Mouse (Mus musculus): ENCODE results near the gene Fbxw5.
A peak's percentile ranks its signal among the peaks of the same experiment; 100 is the strongest.

The Fbxw5 gene

DNA sequence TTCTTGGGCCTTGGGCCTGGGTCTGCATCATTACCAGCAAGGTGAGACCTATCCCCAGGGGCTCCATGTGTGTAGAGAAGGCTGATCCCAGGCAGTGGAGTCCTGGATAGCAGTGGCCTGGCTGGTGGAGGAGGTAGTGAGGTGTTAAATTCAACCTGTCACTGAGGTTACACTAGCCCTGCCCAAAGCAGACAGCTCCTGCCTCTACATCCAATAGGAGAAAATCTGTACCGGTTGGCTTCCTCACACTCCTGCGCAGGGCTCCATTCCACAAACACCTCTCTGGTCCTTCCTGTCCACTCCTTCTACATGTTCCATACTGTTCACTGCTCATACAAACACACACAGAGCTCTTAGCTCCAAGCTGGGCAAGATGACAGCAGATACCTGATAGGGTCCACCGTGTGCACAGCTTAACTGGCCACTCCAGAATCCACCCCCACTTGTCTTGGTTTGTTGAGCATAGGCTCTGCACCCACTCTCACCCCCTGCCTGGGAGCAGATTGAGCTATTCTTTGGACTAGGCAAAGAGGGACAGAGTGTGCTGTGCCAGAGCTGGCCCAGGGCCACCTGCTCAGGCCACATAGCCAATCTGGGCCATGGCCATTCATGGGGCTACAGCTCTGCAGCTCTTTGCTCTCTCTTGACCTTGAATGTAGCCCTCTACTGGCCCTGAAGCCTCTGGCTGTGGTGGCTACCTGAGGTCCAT is 22.4 kb upstream of the Fbxw5 start:
- no peak for DNase-seq (ENCODE audit: low read depth, low spot score)

DNA sequence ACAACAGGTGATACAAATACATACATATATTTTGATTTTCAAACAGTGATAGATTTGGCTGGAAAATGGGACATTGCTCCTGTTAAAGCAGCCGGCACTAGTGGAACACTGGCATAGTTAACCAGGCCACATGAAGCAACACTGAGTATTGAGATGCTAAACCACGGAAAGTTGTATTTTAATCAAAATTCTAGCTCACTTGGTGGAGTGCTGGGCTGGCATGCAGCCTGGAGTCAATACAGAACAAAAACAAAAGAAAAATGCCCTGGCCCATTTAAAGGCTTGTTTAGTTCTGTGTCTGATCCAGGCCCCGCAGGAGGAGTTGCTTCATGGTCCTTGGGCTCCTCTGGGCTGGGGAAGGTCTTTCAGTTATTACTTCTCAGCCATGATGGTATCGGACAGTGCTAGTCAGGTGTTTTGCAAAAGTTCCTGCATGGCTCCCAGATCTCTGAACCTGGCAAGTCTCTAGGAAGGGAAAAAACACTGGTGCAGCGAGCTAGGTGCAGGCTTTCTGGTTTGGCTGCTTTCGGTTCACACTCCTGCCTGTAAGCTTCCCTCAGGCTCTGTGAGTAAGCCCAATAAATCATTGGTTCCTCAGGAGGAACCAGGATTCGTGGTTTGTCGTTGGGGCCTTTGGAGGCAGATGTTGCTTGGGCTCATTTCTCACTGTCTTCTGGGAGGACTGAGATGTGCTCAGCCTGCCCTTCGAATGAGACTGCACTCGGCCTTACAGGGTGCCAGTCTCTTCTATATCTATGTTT is 20.8 kb upstream of the Fbxw5 start:
- DNase-seq (ENCODE audit: low read depth, low spot score): no peak

DNA sequence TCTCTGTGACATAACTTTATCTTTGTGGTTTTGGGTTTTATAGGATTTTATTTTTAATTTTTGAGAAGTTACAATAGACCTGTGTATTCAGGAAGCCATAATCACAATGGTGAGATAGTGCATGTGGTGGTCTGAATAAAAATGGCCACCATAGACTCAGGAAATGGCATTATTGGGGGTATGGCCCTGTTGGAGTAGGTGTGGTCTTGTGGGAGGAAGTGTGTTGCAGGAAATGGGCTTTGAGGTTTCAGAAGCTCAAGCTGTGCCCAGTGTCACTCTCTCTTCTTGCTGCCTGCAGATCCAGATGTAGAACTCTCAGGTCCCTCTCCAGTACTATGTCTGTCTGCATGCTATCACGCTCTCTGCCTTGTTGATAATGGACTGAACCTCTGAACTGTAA is 20.0 kb upstream of the Fbxw5 start:
- no peak for DNase-seq (ENCODE audit: low read depth, low spot score)

DNA sequence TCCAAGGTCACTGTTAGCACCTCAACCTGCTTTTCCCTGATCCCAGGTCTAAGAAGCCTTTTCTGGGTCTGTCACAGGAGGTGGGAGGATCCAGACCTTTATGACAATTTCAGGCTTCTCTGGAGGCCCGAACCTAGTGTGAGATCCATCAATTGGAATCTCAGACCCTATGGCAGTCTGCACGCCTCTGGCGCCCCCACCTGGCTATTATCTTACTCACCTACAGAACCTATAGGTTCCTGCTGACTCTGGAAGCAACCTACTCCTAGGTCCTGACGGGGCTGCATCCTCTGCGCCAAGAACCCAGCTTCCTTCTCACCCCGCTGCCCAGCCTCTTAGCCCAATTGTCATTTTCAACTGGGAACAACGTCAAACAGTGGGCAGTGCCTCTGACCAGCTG is 17.6 kb upstream of the Fbxw5 start:
- DNase-seq (ENCODE audit: low read depth, low spot score): peak; percentile 58

DNA sequence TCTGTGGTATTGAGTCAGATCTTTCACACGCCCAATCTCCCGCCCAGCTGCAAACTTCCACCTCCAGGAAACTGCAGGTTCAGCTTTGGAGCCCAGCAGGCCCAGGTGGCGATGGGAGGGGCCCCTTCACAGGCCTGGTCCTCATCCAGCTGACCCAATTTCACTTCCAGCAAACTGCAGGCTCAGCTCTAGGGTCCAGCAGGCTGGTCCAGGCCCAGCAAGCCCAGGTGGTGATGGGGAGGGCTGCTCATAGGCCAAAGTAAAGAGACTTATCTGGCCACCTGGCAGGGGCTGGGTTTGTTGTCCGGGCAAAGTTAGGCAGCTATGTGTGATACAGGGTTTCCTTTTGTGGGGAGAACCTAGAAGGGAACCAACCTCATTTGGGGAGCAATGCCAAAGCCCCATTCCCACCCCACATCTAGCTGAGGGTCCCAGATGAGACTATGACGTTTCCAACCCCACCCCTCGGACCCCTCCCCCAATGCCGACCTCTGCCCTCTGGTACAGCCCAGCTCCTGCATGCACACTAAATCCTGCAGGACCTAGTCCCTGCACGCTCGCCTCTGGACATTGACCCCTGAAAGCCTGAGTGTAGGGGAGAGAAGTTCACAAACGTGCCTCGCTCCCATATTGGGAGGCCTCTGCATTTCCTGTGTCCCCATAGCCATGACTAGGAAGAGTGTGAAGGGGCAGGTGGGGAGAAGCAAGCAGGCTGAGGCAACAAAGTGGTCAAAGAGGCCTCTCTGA is 15.5 kb upstream of the Fbxw5 start:
- no peak for DNase-seq (ENCODE audit: low read depth, low spot score)

DNA sequence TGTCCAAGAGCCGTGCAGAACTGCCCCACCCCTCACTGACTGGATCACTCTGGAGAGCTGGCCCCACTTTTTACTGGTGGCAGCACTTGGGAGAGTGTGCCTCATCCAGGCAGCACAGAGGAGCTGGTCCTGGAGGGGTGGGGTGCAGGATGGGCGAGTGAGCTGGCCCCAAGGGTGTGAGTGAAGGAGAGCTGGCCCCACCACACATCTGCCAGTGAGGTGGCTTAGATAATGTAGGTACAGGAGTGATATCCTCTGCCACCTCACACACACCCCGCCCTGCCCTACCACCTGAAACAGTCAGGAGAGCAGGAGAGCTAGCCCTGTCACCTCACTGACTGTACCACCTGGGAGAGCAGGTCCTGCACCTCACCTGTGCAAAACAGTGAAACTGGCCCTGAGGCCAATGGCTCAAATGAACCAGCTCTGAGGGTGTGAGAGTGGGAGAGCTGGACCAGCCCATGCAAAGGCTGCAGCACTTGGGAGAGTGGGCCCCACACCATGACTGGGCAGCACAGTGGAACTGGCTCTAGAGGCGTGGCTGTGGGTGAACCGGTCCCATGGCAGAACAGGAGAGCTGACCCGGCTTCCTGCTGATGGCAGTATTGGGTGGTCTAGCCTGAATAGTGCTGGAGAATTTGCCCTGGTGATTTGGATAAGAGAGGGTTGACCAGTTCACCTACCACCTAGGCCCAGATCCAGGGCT is 12.4 kb upstream of the Fbxw5 start:
- DNase-seq (ENCODE audit: low read depth, low spot score): no peak

DNA sequence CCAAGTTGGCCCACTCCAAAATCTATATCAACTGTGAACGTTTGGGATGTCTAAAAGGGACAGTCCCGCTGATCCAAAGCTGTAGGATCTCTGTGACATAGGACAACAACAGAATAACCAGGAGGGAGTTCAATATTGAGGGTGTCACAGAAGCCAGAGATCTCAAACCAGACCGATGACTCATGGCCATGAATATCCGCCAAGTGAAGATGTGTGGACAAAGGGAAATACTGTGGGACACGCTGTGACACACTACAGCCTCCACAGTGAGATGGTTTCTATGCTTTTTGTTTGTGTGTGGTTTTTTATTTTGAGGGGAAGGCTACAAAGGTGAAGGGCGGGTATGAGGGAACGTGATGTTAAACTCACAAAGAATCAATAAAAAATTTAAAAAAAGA is 11.9 kb upstream of the Fbxw5 start:
- no peak for DNase-seq (ENCODE audit: low read depth, low spot score)

DNA sequence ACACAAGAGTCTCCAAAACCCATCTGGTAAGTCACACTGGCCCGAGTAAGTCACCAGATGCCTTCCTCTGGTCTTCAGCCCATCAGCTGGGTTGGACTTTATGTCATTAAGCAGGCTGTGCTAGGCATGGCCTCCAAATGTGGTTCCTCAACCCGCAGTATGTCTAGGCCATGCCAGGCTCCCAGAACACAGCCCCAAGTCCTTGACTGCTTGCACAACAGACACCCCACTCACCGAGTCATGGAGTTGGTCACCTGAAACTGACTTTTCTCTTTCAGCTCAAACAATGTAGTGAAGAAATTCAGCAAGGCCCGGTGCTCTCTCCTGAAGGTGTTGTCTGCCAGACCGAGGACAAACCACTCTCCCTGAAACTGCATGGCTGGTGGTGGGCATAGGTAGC is 7.6 kb upstream of the Fbxw5 start:
- no peak for DNase-seq (ENCODE audit: low read depth, low spot score)

DNA sequence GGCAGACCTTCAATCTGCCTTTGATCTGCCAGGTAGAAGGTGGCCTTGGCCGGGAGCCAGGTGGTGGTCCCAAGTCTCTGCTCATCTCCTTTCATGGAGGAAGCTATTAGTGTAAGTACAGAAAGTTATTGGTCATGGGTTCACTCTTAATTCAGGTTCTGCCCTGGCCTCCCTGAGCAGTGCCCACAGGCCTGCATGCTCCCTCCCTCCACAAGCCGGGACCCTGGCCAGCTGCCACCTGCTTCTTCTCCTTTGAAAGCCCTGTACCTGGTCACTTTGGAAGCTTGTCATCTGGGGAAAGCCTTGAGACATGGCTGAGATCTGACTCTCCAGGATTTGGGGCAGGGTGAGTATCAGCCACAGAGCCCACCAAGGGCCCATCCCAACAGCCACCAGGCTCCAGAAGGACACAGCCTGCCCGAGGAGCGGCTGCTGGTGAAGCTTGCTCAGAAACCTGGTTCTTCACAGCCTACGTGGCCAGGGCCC is 7.0 kb upstream of the Fbxw5 start, which contains the start of gene Lcn12:
Gene Lcn12, minus strand, starts transcription at position 436 of the 486 bp plus-strand sequence.
- DNase-seq (ENCODE audit: low read depth, low spot score): no peak

DNA sequence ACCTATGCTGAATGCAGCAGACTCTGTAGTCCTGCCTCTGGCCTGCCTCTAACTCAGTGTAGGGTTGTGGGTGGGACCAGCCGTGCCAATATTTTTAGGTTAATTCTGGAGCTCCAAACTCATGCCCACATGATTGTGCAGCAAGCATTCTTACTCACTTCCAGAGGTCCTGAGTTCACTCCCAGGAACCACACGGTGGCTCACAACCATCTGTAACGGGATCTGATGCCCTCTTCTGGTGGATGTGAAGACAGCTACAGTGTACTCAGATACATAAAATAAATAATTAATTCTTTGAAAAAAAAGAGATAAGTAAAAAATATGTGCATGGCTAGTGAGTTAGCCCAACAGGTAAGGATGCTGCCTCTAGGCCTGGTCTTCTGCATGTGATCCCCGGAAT is 4.1 kb upstream of the Fbxw5 start:
- DNase-seq (ENCODE audit: low read depth, low spot score): peak; percentile 74

DNA sequence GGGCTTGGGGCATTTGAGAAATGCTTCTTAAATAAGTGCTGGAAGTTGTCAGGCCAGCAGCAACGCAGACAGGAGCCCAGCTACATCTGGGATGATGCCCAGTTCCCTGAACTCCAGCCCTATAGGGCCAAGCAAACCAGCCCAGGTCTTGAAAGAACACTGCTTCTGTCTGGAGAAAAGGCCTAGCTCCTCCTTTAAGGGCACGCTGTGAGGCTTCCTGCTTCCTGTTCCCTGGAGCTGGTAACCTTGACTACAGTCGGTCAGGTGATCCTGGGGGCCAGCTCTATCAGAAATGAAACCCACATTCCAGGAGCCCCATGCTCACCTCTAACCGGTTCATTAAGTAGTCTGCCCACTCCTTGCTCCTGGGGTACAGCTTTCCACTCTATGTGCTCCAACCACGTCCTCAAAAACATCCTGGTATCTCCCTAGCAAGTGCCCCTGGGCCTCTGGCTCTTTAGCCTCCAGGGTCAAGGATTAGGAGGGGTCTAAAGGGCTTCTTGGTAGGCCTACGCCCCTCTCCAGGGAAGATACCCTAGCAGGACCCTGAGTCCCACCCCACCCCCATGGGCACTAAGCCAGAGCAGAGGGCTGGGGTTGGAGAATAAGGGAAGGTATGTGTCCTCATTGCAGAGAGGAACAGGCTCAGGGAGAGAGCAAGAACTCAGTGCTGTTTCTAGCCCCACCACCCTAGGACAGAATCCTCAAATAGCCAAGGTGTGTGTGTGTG is 2.5 kb upstream of the Fbxw5 start:
- DNase-seq (ENCODE audit: low read depth, low spot score): peak; percentile 66

DNA sequence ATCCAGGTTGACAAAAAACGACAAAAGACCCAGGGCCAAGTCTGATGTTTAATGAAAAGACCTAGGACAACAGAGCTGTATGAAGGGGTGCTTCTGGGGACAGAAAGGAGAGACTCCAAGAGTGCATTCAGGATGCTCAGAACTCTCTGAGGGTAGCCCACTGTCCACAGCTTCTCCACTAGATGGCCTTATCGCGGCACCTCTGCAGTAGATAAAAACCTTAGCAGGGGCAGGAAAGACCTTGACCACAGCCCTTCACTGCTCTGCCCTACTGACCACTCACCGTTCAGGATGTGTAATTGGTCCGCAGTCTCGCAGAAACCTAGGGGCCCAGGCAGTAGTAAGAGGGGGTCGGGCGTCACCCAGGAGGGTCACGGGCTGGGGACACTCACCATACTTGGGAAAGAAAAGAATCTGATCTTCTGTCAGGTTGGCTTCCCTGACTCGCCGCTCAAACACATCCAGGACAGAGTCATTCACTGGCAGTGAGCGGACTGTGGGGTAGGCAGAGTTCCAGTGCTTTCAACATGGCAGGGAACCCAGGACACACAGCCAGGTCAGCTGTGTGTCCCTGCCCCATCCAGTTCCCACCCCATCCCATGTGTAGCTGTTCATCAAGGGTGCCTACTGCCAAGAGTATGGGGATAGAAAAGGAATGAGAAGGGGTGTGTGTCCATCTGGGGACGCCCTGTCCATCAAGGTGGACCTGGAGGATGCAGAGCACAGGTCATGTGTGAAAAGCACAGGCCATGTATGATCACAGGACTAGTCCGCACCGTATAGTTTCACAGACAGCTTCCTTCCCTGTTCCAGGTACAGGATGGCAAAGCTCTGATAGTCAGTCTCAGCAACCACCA is 1.7 kb upstream of the Fbxw5 start:
- DNase-seq (ENCODE audit: low read depth, low spot score): no peak

DNA sequence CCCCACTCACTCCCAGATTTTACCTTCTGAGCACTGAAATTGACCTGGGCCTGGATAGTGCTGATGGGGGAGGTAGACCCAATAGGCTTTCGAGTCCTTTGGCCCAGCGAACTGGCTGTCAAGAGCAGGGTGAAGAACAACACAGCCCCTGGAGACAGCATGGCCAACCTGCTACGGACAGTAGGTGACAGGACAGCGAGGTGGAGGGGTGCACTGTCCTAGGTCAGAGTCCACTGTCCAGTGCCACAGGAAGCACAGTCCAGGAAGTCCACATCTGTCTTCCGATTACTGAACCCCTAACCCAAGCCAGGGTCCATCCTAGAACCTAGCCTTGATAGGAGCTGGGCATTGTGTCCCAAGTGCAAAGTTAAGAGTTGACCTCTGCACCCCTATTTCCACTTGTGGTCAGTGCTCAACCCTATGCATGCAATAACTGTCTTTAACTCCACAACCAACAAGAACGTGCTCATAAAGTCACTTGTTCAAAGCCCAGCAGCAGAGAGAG is 427 bp upstream of the Fbxw5 start:
- no peak for DNase-seq (ENCODE audit: low read depth, low spot score)

DNA sequence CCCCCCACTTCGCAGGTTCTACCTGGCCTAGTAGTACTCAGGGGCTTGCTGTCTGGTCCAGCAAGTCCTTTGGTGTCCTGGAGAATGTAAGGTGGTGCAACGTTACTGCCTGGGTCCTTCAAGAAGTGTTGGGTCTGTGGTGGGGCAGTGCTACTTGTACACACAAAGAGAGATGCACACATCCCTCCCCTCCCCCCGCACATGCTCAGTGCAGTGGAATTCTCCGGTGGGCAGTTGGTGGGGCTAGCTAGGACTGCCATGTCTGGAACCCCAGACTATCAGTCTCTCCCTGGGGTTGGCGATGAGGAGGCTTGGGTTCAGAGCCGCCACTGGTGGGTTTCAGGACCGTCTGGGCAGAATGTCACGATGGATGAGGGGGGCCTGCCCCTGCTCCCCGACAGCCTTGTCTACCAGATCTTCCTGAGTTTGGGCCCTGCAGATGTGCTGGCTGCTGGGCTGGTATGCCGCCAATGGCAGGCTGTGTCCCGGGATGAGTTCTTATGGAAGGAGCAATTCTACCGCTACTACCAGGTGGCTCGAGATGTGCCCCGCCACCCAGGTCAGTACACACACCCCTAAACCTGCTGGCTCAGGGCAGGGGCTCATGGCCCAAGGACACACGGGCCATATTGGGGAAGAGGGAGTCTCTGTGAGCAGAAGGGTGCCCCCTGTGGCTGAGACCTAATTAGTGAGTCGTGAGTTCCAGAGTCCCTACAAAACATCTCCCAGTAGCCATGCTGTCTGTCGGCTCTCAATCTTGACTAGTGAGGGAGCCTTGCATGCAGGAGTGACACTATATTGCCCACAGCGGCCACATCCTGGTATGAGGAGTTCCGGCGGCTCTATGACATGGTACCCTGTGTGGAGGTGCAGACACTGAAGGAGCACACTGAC is 1.3 kb downstream of the Fbxw5 start, which contains the start of gene C8g:
Gene C8g, minus strand, starts transcription at position 127 of the 894 bp plus-strand sequence.
- peak; percentile 37 for DNase-seq (ENCODE audit: low read depth, low spot score)

DNA sequence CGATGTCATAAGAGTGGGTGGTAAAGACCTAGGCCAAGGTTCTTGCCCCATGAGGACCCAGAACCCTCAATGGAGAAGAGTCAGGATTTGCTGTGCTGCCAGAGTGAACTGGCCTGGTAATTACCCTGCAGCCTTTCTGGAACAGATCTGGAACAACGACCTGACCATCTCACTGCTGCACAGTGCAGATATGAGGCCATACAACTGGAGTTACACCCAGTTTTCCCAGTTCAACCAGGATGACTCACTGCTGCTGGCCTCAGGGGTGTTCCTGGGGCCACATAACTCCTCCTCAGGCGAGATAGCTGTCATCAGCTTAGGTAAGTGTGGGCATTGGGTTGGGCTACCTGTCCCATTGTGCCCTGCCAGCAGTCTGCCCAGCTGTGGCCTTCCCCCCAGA is 2.2 kb downstream of the Fbxw5 start:
- DNase-seq (ENCODE audit: low read depth, low spot score): no peak

DNA sequence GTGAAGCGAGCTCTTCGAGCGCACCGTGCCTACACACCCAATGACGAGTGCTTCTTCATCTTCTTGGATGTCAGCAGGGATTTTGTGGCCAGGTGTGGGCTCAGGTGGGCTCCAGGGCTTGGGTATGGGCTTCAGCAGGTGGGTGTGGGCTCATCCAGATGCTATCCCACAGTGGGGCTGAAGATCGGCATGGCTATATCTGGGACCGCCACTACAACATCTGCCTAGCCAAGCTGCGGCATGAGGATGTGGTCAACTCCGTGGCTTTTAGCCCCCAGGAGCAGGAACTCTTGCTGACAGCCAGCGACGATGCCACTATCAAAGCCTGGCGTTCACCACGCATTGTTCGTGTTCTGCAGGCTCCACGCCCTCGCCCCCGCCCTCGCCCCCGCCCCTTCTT is 4.0 kb downstream of the Fbxw5 start:
- no peak for DNase-seq (ENCODE audit: low read depth, low spot score)

DNA sequence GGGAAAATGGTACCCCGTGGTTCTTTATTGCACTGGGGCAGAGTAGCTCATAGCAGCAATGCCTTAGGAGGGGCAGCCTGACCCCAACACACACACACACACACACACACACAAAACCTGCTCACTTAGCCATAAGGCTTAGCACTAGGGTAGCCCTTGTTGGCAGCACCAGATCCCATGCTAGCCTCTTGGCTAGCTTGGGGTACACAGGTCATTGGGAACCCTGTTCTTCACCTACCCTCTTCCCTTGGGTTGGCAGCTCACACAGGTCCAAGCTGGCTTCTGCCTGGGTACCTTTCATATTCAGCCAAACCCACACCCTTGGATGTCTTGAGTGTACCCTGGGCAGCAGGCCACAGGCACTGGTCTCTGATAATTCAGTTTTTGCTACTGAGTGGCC is 4.5 kb downstream of the Fbxw5 start:
- no peak for DNase-seq (ENCODE audit: low read depth, low spot score)

DNA sequence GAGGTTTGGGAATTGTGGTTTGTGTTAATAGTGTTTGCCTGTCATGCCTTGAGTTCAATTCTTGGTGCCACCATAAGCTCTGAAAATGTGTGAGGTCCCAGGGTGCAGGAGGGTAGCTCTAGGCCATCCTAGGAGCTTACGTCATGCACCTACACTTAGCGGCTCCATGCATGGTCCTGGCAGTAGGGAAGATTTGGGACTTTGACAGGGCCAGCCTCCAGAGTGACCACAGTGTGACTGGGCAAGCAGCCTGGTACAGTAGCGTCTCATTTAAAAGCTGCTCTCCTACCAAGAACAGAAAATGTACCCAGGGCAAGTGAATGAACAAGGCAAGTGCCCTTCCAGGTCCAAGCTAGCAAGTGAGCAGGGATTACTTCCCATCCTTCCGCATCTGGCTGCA is 5.3 kb downstream of the Fbxw5 start:
- DNase-seq (ENCODE audit: low read depth, low spot score): no peak

DNA sequence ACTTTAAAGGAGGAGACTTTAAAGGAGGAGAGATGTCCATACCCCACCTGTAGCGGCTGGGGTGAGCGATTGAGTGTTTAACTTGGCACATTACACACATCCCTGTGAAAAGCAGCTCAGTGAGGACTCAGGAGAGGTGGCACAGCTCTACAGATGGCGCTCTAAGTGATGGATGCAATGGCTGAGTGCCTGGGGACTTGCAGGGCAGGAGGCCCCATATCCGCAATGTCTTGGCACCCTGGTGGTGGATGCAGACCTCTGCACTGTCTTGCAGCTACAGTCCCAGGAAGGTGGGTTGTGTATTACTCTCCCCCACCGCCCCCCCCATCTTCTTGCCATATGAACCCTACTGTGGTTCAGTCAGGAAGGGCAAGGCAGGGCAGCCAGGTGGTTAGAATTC is 6.4 kb downstream of the Fbxw5 start:
- DNase-seq (ENCODE audit: low read depth, low spot score): peak; percentile 59

Data from R1 (cell line).